Mouse (Mus musculus) kidney, adult 9 months (tissue): Measurements from ENCODE around the gene Ccdc60.
"Not testable (repeated sequence)": the region's sequence is repeated elsewhere in the genome, so short reads cannot be mapped to it uniquely, and the experiment has no call there.

Experiments
- DNase-seq: peaks from one replicate; pipeline ENCODE4 v3.0.0; 2022

Gene Ccdc60

GRCm38 (mm10) chr5:116288849-116289570 lies at the start of gene Ccdc60:
Gene Ccdc60, minus strand, starts transcription at chr5:116288985.
- DNase-seq = no peak

DNA sequence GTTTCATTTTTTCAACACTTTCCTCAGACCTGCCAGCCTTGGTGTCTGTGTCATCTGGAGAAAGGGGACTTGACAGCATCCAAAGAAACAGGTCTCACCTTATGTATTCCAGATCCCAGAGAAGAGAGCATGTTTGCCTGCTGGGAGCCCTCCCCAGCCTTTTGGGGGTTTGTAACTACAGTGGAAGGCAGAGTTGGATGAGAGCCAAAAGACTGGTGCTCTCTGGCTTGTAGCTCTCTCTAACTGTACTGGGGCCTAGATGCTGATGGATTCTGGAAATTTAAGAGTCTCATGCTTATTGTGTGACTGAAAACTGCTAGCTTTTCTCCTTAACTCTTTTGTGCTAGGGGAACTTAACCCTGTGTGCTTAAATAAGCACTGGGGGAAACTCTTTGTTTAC lies 47.4 kb upstream of the Ccdc60 start:
- DNase-seq = no peak

DNA sequence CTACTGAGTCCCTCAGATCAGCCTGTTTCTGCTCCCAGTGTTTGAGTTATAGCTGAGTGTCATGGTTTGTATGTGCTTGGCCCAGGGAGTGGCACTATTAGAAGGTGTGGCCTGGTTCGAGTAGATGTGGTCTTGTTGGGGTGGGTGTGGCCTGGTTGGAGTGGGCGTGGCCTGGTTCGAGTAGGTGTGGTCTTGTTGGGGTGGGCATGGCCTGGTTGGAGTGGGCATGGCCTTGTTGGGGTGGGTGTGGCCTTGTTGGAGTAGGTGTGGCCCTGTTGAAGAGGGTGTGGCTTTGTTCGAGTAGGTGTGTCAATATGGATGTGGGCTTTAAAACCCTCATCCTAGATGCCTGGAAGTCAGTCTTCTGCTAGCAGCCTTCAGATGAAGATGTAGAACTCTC lies 40.1 kb upstream of the Ccdc60 start:
- DNase-seq = no peak

DNA sequence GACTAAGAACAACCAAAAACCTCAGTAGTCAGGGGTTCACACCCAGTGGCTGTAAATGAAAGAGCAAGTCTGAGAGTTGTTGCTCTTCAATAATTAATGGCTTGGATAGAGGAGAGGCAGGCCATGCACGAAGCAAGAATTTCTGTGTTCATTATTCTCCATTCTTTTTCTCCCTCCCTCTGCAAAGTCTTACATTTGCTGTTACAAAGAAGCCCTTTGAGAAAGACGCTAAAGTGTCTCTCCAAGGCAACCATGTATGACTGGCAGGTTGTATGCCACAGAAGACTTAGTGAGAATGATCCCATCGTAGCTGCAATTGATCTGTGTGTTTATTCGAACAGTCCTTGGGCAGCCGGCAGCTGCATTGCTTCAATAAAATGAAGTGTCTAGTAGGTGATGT lies 34.6 kb upstream of the Ccdc60 start:
- no peak for DNase-seq

DNA sequence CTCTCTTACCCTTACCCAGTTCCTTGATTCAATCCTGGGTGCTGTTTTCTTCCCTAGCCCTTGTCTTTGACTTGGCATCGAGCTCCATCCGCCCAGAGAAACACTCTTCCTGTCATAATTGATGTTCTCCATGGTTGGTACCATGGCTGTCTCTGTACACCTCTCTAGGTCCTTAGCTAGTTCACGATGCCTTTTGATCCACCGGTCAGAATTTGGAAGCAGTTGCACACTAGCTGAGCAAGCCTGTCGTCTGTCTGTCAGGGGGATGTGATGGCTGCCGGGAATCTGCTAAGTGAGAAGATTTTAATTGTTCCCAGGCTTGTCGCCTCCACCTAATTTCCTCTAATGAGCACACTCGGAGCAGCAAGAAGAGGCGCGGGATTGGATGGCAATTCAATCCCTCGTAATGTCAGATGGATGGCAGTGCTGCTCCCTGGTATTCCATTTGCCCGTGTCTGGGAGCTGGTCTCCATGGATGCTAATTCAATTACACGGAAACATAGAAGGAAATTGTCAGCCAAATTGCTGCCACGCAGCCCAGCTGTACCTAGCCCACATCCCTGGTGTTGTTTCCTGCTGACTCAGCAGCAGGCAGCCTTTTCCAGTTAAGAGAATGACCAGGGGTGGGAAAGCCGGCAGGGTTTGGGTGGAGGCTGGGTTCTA lies 33.7 kb upstream of the Ccdc60 start:
- DNase-seq = no peak

DNA sequence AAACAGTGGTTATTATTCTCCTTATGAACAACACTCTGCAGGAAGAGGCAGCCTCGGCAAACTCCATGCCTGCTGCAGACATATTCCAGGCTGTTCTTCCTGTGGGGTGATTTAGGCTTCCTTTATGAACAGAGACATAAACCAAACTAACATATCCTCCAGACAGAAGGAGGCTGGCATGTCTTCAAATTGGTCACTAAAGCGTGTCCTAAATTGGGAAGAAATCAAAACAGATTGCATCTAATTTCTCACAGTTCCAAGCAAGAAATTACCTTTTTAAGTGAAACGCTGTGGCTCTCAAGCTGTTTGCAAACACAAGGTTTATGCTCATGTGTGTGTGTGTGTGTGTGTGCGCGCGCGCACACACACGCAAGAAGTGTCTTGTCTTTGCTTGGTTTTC lies 24.9 kb upstream of the Ccdc60 start:
- DNase-seq = no peak

GRCm38 (mm10) chr5:116312111-116312737 lies 23.4 kb upstream of the Ccdc60 start:
- no peak for DNase-seq

DNA sequence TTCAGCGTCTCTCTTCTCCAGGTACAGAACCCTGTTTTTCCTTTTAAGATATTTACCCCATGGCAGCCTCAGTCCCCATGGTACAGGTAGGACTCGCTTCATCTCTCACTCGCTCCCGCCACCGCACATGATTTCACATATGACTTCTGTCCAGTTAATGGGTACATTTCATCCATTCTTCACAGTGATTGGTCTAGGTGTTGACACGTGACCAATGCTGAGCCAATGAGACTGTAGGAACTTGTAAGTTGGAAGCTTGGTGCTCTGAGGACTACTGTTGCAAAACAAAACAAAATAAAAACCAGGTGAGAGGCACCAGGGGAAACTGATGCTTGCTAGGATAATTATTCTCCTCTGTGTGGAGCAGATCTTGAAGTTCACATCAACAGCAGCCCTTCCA lies 22.9 kb upstream of the Ccdc60 start:
- no peak for DNase-seq

- DNase-seq = peak; percentile 22
These were observed 20.6 kb upstream of the Ccdc60 start for GRCm38 (mm10) chr5:116309383-116309801.

DNA sequence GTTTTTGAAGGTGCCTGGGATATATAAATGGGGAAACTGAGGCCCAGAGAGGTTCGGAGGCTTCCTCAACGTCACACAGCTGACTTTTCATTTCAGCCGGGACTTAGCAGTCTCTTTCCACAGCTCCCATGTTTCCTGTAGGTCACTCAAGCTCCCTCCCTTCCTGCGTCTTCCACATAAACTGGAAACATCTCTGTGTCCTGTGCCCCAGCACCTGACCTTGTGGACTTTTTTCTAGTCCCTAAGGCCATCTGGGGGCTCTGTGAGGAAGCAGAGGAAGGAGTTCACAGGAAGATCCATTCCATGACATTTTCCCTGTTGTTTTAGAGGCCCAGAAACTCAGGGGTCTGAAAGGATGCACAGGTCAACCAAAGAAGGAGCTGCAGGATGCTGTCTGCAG lies 16.8 kb upstream of the Ccdc60 start:
- DNase-seq = peak; percentile 18

- DNase-seq = not testable (repeated sequence)
These were observed 16.4 kb upstream of the Ccdc60 start for GRCm38 (mm10) chr5:116305146-116305545.

GRCm38 (mm10) chr5:116300984-116301383 lies 12.2 kb upstream of the Ccdc60 start:
- no peak for DNase-seq

DNA sequence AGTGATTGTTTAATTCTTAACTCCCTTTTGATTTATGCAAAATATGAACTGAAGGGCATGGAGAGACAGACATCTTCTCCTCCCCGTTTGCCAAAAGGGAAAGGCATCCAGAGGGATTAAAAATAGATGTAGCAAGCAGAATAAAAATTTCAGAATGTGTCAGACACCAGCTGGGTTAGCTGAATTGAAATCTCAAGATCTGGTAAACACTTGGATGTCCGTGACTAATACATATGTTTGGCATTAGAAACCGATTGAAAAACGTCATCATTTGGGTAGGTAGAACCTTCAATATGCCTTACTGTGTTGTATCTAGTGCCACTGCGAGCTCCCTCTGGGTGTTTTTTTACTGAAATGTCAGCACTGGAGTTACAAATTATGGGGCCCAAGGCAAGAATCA lies 4.7 kb upstream of the Ccdc60 start:
- no peak for DNase-seq

DNA sequence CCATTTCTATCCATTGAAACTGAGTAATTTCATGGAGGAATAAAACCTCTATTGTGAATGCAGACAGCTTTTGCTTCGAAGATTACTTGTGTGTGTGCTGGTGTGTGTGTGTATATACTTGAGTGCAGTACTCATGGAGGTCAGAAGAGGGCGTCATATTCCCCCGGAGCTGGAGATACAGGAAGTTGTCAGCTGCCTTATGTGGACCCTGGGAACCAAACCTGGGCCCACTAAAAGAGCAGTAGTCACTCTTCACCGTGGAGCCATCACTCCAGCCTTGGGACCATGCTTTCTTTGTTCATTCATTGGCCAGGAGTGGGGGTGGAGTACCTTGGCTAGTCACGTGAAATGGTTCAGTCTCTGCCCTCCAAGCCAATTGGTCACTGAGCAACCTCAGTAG lies 1.8 kb upstream of the Ccdc60 start:
- DNase-seq = no peak

GRCm38 (mm10) chr5:116289897-116290296 lies 1.1 kb upstream of the Ccdc60 start:
- no peak for DNase-seq

- DNase-seq = peak; percentile 20
These were observed 602 bp downstream of the Ccdc60 start for GRCm38 (mm10) chr5:116288183-116288582.

DNA sequence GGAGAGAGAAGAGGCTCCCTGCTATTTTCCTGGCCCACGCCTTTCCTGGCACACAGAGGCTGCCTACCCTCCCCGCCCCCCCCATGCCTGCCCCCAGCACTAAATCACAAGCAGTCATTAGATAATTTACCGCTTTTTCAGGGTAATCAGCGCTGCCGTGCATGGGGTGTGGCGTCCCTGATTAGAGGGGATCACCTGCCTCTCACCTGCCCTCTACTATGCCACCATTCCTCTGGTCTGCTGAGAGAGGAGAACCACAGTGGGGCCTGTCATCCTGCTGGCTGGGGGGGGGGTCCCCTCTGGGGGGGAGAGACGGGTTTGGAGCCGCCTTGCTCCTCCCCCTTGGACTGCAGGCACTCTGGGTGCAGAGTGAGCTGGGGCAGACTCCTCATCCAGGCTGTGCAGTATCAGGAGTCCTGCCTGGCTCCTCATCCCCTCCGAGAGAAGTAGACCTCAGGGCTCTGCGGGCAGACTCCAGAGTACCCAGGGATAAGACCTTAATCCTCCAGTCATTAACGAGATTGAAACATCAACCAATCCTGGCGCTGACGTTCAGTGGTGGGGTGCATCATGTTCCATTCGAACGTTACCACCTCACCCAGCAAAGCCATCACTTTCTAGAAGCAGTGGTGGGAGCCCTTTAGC lies 3.1 kb downstream of the Ccdc60 start:
- DNase-seq = no peak

DNA sequence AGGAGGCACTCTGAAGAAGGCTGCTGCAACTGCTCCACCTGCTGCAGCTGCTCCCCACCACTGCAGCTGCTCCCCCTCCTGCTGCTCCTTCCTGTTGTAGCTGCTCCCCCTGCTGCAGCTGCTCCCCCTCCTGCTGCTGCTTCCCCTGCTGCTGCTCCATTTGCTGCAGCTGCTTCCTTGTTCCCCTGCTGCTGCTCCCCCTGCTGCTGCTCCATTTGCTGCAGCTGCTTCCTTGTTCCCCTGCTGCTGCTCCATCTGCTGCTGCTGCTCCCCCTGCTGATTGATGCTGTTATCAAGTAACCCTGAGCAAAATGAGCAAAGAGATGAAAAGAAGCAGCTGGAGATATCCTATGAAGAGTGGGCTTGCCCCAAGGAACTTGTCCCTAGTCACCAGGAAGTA lies 8.3 kb downstream of the Ccdc60 start:
- DNase-seq = no peak

DNA sequence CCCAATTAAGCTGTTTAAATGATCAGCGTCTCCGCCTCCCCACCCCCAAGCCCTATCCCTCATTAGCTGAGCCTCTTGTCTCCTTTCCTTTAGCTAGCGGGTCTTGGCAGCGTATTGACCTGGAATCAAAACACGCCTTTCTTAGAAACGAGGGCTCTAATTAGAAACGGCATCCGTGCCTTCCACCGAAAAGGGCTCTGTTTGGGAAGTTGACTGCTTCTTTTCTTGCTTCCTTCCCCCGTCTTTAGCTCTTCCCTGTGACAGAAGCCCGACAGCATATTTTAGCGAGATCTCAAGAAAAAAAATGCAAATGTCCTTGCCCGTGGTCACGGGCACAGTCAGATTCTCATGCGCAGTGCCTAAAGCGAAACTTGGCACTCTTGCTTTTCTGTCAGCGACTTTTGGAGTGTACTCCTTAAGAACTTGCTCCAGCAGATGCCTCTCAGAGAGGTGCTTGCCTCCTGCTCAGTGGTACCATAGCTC lies 10.3 kb downstream of the Ccdc60 start:
- no peak for DNase-seq

DNA sequence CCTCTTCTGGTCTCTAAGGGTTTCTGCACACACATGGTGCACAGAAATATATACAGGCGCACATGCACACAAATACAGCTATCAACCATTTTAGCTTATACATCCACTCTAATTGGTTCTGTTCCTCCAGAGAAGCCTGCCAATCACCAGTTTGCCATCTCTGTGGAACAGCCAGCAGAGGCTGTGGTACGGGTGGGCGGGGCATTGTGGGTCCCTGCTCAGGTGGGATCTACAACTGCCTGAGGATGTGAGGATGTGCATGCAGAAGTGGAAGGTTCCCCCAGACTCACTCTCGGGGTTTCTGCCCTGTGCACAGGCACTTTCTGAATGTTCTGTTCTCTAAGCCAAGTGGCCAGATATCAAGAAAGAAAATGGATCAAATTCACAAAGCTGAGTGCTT lies 10.8 kb downstream of the Ccdc60 start:
- no peak for DNase-seq

GRCm38 (mm10) chr5:116274818-116275217 lies 14.0 kb downstream of the Ccdc60 start:
- DNase-seq = no peak

DNA sequence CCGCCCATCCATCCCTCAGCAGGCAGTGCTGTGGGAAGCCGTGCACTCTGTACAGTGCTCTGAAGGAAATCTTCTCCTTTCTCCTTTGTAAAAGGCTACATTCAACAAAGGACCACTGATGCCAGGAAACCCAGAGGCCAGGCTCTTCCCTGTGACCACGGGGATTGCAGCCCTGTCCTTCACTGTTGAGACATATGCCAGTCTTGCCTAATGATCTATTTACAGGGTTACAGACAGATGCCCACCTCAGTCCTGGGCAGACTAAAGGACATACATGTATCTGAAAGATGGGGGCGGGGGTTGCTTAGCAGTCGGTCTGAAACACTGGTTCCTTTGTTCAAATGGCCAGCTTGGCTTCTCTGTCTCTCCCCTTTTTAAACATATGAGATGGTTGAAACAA lies 14.4 kb downstream of the Ccdc60 start:
- no peak for DNase-seq

- no peak for DNase-seq
These were observed 17.1 kb downstream of the Ccdc60 start for GRCm38 (mm10) chr5:116271511-116272227.
